Mouse (Mus musculus) embryonic fibroblast, embryonic 13.5 days (primary cell): ENCODE measurements at regions not wholly inside any gene's neighbourhood (a gene's known extent, or its start where the extent isn't known, plus 50 kb on each side); places are given as distances from the start of the nearest gene placed in this dataset.

Experiments
- CTCF ChIP-seq: IDR thresholded peaks from 2 replicates; pipeline ENCODE4 v1.5.1; 2011; ENCODE audit warnings: mild to moderate bottlenecking, control low read depth, low read length, moderate library complexity, borderline replicate concordance; ENCODE audit not compliant: insufficient read depth
- POLR2A ChIP-seq: IDR thresholded peaks from 2 replicates; pipeline ENCODE4 v1.6.1; 2011; ENCODE audit warnings: low read depth, mild to moderate bottlenecking, control low read depth, low read length, moderate library complexity

DNA sequence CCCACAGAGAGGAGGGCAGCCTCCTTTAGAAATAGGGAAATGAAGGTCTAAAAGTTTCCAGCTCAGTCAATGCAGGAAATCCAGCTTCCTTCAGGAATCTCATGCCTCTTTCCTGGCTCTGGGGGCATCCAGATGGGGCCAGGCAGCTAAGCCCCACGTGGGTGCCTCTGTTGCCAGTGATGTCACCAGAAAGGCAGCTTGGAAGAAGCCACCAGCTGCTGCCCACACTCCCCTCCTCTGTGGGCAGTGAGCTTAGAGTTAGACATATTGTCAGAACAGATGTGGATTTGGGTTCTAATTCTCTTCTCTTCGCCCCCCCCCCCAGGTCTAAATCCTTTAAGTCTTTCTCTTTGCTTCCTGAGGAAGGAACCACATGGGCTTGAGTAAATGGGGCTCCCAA, 116.2 kb upstream of the Pja1 start:
- no peak for TF ChIP-seq CTCF
- no peak for TF ChIP-seq POLR2A
